Mouse (Mus musculus): ENCODE data around the gene Jhy. TPM values are rescaled to one million over a fixed set of nuclear protein-coding genes. Genes with fewer than 3 reads are reported as not detected.

Gene Jhy
- total RNA-seq, 2 experiments from 2014 or later: 0.25 to 0.89 TPM

DNA sequence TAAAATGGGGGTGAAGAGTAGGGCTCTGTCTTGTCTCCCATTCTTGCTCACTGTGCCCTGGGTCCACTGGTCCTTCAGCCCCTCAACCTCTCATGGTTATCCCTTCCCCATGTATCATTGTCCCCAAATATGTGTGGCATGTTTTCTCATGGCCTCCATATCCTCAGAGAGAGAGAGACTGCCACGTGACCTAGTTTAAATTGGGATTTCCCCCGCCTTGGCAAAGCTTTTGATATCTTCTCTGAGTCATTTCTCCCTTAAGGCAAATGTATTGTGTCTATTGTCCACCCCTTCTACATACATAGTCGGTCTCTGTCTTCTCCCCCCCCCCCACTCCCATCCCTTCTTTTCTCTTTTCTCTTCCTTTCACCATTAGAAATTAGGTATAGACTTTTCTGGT is 30.6 kb downstream of the Jhy start:
- DNase-seq (ENCODE audit: extremely low spot score in 1 of 2, low spot score in 1 of 2): no peak

DNA sequence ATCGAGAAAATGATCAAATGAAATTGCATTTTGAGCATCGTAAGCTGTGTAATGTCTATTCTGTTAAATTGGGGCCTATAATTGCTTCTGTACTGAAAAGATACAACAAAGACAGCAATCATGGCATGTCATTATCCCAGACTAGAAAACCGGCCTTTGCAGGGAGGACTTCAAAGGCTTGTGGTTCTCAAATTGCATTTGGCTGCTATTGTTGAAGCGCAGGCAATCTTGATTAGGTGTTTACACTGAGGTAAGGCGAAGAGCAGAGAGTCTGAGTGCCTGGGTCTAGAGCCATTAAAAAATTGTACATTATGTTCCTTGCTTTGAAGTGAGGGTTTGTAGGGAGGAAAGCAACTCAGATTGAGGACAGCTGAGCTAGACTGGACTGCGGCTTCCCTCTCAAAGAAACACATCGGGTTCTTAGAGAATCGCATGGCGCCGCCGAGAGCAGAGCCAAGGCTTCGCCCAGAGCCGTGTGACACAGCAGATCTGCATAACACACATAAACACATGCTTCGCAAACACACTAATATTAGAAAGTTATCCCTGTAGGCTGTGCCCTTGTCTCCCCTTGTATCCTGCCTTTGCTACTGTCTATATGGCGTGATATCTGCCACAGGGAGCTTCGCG is 36.5 kb downstream of the Jhy start:
- no peak for DNase-seq (ENCODE audit: extremely low spot score in 1 of 2, low spot score in 1 of 2)

DNA sequence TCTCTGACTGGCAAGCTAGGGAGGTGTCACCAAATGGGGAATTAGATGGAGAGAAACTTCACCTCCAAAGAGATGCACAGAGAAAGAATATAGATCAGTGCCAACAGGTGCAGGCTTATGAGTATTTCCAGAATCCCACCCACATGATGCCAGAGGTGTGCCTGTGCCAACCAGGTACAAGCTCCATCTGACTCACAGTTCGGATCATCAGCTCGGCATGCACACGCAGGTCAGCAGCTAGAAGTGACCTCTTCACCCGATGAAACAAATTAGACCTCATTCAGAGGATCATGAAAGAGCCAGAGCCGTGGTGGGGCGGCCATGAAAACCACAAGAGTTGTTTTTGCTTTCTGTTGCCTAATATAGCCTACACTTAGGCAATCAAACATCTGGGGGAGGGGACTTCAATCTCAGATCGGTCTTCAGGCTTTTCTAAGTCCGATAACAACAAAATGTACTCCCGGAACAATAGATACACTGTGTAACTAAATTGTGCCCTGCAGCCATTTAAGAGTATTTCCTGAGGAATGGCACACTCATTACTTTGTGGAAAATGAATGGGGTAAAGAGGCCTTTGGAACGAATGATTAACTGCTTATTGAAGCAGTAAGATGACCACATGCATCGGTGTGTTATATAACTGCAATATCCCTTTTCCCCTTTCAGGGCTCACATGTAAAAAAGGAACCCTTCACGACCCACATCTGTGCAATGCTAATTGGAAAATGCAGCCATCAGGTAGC is 45.9 kb downstream of the Jhy start:
- no peak for DNase-seq (ENCODE audit: extremely low spot score in 1 of 2, low spot score in 1 of 2)

DNA sequence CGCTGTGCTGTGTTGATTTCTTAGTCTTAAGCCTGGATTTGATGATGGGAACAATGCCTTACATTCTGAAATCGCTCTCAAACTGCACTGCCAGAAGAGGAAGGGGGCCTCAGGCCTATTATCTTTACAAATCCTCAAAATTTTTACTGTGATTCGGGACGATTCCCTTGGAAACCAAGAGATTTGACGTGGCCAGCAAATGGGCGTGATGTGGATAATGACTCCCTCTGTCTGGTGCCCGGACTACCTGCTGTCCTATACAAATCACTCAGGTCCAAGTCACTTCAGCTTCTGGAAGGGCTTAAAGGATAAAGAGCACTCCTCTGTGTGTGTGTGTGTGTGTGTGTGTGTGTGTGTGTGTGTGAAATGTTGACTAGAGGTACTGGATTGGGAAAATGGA is 55.0 kb downstream of the Jhy start:
- no peak for DNase-seq (ENCODE audit: extremely low spot score in 1 of 2, low spot score in 1 of 2)

DNA sequence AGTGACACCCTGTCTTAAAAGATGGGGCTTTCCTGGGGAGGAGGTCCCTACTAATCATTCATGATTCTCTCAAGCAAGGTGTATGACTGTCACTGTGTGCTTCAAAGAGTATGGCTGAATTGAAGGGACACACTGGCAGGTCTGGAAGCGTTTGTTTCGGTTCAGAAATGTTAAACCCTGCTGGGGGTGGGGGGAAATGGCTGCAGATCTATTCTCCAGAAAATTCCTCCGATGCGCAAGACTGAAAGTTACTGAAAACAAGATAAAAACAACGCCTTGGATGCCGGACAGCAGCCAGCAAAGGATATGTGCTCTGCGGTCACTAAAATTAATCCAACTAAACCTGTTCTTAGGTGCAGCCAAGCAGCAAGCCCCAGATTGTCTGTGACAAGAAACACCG is 55.5 kb downstream of the Jhy start:
- no peak for DNase-seq (ENCODE audit: extremely low spot score in 1 of 2, low spot score in 1 of 2)

DNA sequence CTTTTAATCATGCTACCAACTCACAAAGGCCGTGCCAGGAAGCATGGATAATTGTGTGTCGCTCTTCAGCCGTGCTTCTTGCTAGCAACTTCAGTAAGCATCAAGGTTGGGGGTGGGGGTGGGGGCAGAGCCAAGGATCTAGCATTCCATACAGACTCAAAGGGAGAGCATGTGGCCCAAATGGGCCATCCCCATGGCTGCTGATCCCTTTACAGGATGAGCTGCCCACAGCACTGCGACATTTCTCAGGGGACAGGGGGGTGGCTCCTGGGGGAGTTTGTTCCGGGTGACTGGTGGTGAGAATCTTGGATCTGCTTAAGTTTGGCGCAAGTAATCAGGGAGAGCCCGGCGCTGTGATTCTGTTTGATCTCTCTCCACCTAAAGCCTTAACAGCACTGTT is 56.5 kb downstream of the Jhy start:
- no peak for DNase-seq (ENCODE audit: extremely low spot score in 1 of 2, low spot score in 1 of 2)

DNA sequence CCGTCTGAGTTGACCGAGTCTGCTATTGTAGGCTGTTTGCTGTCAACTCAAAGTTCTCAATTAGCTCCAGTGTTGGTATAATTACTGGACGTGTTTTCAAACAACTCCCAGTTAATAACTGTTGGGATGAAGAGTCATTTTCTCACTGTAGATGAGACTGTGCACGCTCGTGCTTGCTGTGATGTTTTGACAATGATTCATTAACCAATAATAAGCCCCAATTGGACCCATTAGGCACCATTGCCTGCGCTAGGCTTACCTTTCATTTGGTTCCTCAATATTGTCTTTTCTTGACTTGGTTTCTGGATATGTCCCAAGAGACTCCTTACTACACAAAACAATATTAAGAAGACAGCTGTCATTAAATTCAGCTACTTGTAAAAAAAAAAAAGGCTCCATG is 71.5 kb downstream of the Jhy start:
- DNase-seq (ENCODE audit: extremely low spot score in 1 of 2, low spot score in 1 of 2): no peak

DNA sequence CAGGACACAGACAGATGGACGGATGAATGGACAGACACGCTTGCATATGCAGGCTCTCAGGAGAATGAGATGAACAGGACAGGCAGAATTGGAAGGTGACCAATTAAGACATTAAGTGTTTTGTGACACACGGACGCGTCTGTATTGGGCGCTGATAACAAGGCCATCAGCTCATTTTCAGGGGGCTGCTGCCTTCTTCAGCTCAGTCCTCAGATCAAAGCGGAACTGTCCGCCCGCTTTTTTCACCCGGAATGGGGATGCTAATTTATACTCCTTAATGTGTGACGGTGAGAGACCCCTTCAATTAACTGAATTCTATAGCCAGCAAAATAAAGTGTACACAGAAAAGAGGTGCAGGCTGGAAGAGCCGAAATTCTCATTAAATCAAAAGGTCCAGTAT is 74.5 kb downstream of the Jhy start:
- no peak for DNase-seq (ENCODE audit: extremely low spot score in 1 of 2, low spot score in 1 of 2)

DNA sequence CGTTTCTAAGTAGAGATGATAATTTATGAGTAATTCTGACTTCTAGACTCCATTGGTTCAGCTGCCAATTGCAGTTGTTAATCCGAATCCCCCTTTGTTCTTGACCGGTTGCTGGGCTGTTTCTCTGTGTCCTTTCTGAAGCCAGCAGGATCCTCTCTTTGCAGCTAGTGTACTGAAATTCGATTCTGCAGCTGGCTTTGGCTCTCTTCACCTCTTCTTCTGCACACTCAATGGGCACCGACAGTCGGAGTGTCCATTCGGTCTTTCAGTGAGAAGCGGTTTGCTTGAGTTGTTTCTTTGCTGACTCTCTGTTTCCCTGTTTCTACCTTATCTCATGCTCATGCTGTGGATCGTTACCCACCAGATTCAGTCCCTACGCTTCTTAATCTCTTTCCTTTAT is 78.2 kb downstream of the Jhy start:
- DNase-seq (ENCODE audit: extremely low spot score in 1 of 2, low spot score in 1 of 2): no peak

DNA sequence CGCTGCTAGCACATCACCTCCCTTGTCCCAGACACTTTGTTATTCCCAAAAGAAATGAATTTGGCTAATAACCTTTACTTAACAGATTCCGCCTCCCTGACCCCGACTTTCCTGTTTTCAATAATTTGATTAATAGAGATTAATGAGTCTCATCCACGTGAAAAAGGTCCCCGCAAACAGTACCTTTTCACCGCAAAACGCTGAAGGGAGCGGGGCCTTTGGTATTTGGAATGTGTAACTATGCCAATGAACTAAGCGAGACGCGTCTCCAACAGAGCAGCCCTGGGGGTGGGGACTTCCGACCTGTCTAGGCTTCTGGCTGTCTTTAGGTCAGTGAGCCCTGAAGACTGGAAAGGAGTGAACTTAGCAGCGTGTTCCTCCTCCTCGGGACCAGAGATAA is 84.9 kb downstream of the Jhy start:
- DNase-seq (ENCODE audit: extremely low spot score in 1 of 2, low spot score in 1 of 2): no peak

DNA sequence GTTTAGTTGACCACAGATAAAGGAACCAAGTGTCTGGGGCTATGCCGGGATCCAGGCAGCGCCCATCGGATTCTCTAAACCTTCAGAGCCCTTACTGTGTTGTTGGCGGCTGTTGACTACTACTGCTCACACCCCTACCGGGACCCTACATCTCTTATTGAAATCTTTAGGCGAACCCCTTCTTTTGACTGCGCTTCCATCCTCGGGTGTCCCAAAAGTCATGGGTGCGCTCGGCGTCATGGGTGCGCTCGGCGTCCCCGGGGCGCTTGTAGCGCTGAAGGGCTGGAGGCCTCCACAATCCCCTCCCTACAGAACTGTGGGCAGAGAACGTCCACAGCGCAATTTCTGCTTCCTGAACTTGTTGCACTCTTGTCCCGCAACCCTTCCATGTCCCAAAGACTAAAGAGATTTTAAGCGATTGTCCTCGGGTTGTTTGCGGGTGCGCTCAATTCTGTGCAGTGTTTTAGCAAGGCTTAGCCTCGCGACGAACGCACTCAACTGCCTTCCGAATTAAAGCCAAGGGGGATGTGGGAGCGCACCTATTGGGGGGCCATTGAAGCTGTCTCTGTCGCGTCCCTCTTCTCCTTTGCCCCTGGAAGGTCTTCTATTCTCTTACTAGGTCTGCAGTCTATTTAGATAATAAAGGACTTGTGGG is 85.5 kb downstream of the Jhy start:
- DNase-seq (ENCODE audit: extremely low spot score in 1 of 2, low spot score in 1 of 2): no peak

DNA sequence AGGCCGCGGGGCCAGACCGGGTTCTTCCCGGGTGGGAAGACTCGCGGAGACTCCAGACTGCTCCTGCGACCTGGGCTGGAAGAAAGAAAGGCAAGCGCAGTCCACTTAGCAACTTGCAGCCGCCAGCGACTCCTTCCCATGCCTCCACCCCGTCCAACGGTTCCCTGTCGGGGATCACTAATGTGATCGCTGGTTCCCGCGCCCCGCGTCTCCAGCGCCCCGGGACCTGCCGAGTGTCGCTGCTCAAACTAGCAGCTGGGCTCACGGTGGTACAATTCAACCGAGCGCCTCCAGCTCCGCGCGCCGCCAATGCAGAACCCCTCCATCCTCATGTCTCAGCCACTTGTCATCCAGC is 86.1 kb downstream of the Jhy start:
- no peak for DNase-seq (ENCODE audit: extremely low spot score in 1 of 2, low spot score in 1 of 2)

DNA sequence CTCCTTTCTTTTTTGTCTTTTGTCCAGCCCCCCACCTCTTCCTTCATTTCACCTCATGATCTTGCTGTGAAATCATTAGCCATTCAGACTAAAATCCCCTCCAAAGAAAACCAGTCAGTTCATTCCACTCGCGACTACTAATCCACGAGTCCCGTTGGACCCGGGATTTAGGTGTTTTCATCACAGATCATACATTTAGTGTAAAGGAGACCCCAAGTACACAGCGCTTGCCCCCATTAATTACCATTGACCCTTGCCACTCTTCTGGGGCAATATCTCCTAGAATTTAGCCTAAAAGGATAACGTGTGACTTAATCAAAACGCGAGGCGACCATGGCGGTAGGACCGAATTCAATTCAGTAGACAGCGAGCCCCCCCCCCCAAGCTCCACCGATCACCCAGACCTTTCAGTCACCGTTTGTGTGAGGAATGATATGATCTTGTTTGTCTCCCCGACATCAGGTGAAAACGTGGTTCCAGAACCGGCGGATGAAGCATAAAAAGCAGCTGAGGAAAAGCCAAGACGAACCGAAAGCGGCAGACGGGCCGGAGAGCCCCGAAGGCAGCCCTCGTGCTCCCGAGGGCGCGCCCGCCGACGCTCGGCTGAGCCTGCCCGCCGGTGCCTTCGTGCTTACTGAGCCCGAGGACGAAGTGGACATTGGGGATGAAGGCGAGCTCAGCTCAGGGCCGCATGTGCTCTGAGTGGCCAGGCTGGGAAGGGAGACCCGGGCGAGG is 86.6 kb downstream of the Jhy start:
- no peak for DNase-seq (ENCODE audit: extremely low spot score in 1 of 2, low spot score in 1 of 2)

DNA sequence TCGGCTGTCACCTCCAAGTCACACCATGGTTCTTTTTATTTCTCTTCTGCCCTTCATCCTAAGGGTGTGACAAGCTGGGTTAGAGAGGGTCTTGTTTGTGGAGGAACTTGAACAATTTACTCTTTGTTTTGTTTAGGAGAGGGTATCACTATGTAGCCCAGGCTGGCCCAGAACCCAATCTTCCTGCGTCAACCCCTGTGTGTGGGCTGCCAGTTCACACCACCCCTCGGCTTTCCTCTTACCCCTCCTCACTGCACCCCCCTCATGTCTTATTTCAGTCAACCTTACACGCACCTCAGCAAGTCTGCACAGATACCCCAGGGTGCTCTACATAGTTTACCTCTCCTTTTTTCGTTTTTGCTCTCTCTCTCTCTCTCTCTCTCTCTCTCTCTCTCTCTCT is 87.2 kb downstream of the Jhy start:
- DNase-seq (ENCODE audit: extremely low spot score in 1 of 2, low spot score in 1 of 2): no peak

DNA sequence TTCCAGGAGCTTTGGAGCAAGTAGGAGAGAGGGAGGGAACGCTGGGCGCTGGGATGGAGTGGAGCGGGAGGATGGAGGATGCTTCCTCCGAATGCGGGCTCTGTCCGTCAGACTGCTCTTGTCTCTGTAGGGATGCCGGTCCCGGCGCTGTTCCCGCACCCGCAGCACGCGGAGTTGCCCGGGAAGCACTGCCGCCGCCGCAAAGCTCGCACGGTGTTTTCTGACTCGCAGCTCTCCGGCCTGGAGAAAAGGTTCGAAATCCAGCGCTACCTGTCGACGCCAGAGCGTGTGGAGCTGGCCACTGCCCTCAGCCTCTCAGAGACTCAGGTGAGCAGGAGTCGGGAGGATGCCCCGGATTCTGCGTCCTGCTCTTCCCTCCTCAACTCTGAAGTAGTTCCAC is 87.8 kb downstream of the Jhy start:
- DNase-seq (ENCODE audit: extremely low spot score in 1 of 2, low spot score in 1 of 2): no peak

DNA sequence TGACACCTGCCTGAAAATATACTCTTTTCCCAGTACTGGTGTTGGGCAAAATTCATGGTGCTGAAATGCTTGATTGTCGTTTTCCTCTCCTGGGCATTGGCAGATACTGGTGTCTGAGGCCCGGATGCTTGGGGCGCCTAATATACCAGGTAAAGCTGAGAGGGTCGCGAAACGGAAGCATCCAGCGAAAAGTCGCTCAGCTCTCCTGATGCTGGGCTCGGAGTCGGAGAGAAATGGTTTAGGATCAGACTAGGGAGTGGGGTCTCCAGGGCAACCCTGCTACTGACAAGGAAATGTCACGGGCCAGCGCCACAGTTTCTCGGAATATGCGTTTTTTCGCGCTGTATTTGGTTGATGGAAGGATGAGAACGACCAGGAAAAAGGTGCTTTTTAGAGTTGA is 88.5 kb downstream of the Jhy start:
- no peak for DNase-seq (ENCODE audit: extremely low spot score in 1 of 2, low spot score in 1 of 2)

DNA sequence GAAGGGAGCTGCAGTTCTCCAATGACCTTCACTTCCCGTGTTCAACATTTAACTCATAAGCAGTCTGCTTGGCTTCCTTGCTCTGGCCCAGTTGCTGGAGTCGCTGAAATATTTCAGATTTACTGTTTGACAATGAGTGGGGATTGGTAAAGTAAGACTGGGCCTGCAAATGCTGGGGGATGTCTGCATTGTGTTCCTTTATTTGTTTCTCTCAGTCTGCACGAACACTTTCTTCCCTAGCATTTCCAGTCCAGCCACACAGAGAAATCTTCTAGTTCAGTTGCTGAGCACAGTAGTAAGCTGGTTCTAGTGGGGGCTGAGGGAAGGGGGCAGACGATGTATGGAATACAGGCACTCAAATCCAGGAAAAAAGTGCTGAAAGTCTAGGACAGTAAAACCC is 89.0 kb downstream of the Jhy start:
- no peak for DNase-seq (ENCODE audit: extremely low spot score in 1 of 2, low spot score in 1 of 2)

DNA sequence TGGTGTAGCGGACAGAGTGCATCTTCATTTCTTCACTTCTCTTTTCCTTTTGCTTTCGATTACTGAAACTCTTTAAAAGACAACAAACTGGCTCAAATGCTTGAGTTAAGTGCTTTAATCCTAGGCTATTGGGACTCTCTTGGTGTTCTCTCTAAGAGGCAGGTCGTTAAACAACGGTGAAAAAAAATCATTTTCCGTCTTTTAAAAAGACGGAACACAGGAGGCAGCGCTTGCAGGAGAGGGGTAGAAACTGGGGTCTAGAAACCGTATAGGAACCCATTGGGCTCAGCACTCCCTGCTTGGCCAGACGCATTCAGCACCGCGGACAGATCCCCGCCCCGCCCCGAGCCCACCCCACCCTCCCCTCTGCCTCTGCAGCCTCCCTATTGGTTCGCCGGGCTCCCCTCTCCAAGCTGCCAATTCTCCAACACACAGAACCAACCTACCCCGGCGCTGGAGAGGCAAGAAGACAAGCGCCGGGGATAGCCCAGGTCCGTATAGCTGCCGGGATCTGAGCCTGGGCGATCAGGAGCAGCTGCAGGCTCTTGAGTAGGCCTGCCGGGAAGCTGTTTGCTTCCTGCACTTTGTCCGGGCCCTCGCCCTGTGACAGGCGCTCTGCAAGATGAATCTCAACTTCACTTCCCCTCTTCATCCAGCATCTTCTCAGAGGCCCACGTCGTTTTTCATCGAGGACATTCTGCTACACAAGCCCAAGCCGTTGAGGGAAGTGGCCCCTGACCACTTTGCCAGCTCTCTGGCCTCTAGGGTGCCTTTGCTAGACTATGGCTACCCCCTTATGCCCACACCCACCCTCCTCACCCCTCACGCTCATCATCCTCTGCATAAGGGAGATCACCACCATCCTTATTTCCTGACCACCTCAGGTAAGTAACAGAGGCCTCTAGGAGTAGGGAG is 90.1 kb downstream of the Jhy start, which contains the start of gene Bsx:
TSS of gene Bsx (plus strand) at position 572 of the 915 bp plus-strand sequence.
- peak in 1 of 2 experiments; percentile 35 for DNase-seq (ENCODE audit: extremely low spot score in 1 of 2, low spot score in 1 of 2)

DNA sequence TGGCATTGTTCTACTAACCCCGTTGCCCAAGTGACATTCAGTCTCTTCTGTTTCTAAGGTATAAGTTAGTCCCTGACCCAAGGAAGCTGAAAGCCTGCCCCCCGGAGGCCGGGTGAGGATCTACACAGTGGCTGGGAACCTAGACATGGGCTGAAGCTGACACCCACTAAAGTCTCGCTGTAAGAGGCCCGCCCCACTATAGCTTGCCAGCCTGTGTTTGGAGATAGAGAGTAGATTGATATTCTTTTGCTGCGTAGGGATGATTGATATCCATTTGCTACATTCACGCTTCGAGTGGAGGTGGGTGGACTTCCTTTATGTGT is 91.8 kb downstream of the Jhy start:
- DNase-seq (ENCODE audit: extremely low spot score in 1 of 2, low spot score in 1 of 2): peak in 1 of 2 experiments; percentile 19

DNA sequence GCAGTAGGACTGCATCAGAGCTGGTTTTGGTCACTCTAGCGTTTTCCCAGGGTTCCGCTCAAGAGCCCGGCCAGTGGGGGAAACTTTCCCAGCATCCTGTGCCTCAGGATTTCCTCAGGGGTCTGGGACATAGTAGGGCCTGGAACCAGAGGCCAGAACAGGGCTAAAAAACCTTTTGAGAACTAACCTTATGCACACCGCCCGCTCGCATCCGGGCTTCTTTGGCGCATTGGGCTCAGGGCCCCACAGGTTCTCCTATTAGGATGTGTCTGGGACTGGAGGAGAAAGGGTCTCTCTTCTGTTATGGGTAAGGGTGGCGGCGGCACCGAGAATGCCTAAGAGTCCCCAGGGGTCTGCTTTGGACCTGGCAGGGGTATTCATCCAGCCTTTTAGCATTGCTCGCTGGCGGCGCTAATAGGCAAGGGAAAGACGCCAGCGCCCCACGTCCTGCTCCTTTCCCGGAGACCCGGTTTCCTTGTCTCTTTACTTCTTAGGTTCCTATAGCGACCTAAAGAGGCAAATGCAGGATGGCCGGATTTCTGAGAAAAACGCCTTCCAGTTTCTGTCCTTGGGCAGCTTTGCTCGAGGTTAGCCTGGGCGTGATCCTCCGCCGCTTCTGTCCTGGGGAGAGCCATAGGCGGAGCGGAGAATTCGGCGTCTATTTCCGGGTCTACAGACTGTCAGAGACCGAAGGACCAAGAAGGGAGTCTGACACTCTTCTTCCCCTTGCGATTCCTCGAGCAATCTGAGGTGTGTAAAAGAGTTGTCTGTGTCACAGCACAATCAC is 92.4 kb downstream of the Jhy start:
- no peak for DNase-seq (ENCODE audit: extremely low spot score in 1 of 2, low spot score in 1 of 2)
